Mouse (Mus musculus): Measurements from ENCODE around the gene Speer4d. TPM values are rescaled to one million over a fixed set of nuclear protein-coding genes. Genes with fewer than 3 reads are reported as not detected.
"Not testable (repeated sequence)": the region's sequence is repeated elsewhere in the genome, so short reads cannot be mapped to it uniquely, and the experiment has no call there.

Gene Speer4d
- total RNA-seq, 2 experiments from 2014 or later, result not detected

DNA sequence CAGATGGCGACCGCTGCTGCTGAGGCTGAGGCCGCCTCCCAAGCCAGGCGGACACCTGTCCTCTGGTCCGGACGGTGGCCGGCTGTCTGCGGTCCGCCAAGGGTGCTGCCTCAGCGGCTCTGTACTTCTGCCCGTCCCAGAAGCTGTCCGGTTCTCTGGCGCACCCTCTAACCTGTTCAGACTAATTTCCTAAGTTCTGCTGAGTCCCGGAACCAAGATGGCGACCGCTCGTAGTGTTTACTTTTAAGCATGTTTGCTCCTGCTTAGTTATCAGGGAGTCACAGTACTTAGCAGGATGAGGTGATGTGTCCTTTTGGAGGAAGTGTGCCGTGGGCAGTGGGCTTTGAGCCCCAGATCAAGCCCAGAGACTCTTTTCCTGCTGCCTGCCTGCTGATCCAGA is 51.9 kb downstream of the Speer4d start:
- not testable (repeated sequence) for DNase-seq

Other genes starting within 250 kb of the Speer4d start
- not detected for gene Gm21149, start 142.5 kb upstream of the Speer4d start, total RNA-seq (2021)
- gene Gm21190, start 89.8 kb upstream of the Speer4d start, total RNA-seq (2021), result not detected
- gene Gm21083, start 41.7 kb upstream of the Speer4d start, total RNA-seq (2021), result not detected
- not detected for gene 4930572O03Rik, start 38.0 kb downstream of the Speer4d start, total RNA-seq (2021)
- not detected for gene Speer4c, start 95.2 kb downstream of the Speer4d start, total RNA-seq (2021)

All from heart, adult 18-20 months (tissue).